Mouse (Mus musculus) limb, embryonic 14.5 days (tissue): ENCODE measurements around the gene Wdr43. TPM values are rescaled to one million over a fixed set of nuclear protein-coding genes. Genes with fewer than 3 reads are reported as not detected.

Source experiments
- ATAC-seq: fragments of 200-750 bp; cut with Nextera tagmentation; 2 replicates; pipeline ENCODE4 v1.8.0; 2017; ENCODE audit warnings: low read depth, moderate number of reproducible peaks, moderate TSS enrichment; ENCODE audit not compliant: low FRiP score
- DNase-seq: peaks from one replicate; pipeline ENCODE4 v3.0.0-alpha.2; 2015; ENCODE audit warnings: low spot score
- H3K27ac ChIP-seq: fragments of 300-500 bp; sonication (generic); replicated peaks from 2 replicates; pipeline ENCODE4 v1.5.1; 2014; ENCODE audit warnings: low read depth, mild to moderate bottlenecking, low read length, moderate library complexity, mixed read lengths
- H3K27me3 ChIP-seq: fragments of 300-500 bp; sonication (generic); 2 replicates; pipeline ENCODE4 v1.6.1; 2014; ENCODE audit warnings: low read length, mixed read lengths; ENCODE audit not compliant: control insufficient read depth, insufficient read depth
- H3K36me3 ChIP-seq: fragments of 300-500 bp; sonication (generic); 2 replicates; pipeline ENCODE4 v1.6.1; 2014; ENCODE audit warnings: mild to moderate bottlenecking, low read length, moderate library complexity, mixed read lengths; ENCODE audit not compliant: control insufficient read depth, insufficient read depth
- H3K4me1 ChIP-seq: fragments of 300-500 bp; sonication (generic); 2 replicates; pipeline ENCODE4 v1.6.1; 2014; ENCODE audit warnings: antibody characterized with exemption, low read length, mixed read lengths; ENCODE audit not compliant: control insufficient read depth, insufficient read depth
- H3K4me2 ChIP-seq: fragments of 300-500 bp; sonication (generic); replicated peaks from 2 replicates; pipeline ENCODE4 v1.6.1; 2014; ENCODE audit warnings: low read depth, mild to moderate bottlenecking, low read length, moderate library complexity; ENCODE audit not compliant: severe bottlenecking
- H3K4me3 ChIP-seq: fragments of 300-500 bp; sonication (generic); replicated peaks from 2 replicates; pipeline ENCODE4 v1.5.1; 2014; ENCODE audit warnings: low read length
- H3K9ac ChIP-seq: fragments of 300-500 bp; sonication (generic); 2 replicates; pipeline ENCODE4 v1.6.1; 2014; ENCODE audit warnings: mild to moderate bottlenecking, low read depth, low read length, moderate library complexity; ENCODE audit not compliant: severe bottlenecking
- H3K9me3 ChIP-seq: fragments of 300-500 bp; sonication (generic); 2 replicates; pipeline ENCODE4 v1.6.1; 2016; ENCODE audit warnings: low read length; ENCODE audit not compliant: control insufficient read depth
- POLR2A ChIP-seq: fragments of 200-500 bp; IDR thresholded peaks from 2 replicates; pipeline ENCODE4 v1.8.0; 2012; ENCODE audit warnings: inconsistent platforms, mild to moderate bottlenecking, moderate library complexity, borderline replicate concordance; ENCODE audit not compliant: insufficient read depth, insufficient read length; ENCODE audit errors: extremely low read depth
- WGBS: fragments of 180-500 bp; shearing (Covaris S2); extraction: QIAGEN DNeasy Blood & Tissue Kit; methylation state at CpG from one replicate; pipeline ENCODE4 v1.1.7; 2014; 5-methylcytosine and 5-hydroxymethylcytosine counted together
- polyA plus RNA-seq, 2 experiments: library from polyadenylated mRNA; depleted of rRNA in 1 of 2; stranded (reverse) in 1 of 2; unstranded in 1 of 2; fragments of >200 nt; fragmentation: Nextera tagmentation in 1 of 2; extraction: Ambion mirVana in 1 of 2; gene quantifications; 2 replicates each; pipeline versions ENCODE4 v1.2.1 to v1.2.3; 2012 to 2014

Wdr43 gene
- polyA plus RNA-seq, 2 experiments = 57.0 to 78.8 TPM

DNA sequence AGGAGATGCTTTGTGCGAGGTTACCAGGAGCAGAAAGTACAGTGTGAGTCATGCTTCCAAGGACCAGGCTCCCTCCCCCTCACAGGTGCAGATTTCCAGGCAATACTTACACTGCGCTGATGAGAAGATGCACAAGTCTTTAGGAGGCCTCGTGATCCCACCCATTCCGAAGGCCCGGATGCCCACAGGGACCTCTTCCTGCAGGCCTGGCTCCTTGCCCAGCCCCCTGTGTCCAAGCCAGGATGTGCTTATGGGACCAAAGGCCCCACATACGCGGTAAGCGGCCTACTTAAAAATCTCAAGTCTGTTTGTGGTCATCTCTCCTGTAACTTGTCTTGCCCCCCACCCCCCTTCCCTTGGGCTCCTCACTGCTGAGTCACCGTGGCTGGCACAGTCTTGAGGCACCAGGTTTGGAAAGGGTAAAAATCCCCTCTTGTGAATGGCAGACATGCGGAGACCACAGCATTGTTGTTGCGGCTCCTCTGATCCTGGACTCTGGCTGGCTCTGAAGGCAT is 75.7 kb downstream of the Wdr43 start:
- DNase-seq = no peak
- no peak for ATAC-seq
- Histone ChIP-seq H3K4me2 (no peak overlapping the region), H3K9ac (no peak overlapping the region), H3K9me3 (no peaks in the 10 kb centered on the region), H3K4me3 (no peak overlapping the region), H3K27me3 (no peaks in the 10 kb centered on the region), H3K36me3 (no peaks in the 10 kb centered on the region), H3K27ac (no peak overlapping the region), H3K4me1 (no peaks in the 10 kb centered on the region)
- no peak for TF ChIP-seq POLR2A
- 75% methylated on average over 11 of the region's 11 CpGs for WGBS

DNA sequence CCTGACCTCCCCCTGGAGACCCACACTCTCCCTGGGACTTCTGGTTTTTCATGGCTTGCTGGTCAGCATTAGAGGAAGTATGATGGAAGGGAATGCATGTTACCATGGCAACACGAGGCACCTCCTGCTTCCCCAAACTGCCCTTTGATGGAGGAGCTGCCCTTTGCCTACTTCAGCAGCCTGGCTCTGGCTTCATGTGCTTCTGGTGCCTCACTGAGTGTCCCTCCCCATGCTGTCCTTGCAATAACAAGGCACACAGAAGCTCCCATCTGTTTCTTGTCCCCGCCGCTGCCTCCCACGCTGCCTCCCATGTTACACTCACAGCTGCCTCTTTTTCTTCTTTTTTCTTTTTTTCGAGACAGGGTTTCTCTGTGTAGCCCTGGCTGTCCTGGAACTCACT is 77.6 kb downstream of the Wdr43 start:
- no peak for DNase-seq

DNA sequence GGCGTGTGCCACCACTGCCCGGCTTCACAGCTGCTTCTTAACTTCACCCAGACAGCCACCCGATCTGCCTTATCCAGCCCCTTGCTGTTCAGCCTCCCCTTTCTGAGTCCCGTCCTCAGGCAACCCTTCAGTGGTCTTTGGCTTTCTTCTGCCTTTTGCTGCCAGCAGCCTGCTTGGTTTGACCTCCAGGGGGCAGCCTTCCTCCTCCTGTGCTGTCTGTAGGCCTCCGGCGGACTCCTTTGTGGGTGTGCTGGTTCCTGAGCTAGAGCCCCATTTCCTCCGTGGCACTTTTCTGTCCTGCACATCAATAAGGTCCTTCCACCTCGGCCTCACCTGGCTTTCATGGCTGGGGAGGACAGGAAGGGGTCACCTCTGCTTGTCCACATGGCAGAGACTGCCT is 78.1 kb downstream of the Wdr43 start:
- Histone ChIP-seq H3K27ac (no peak overlapping the region), H3K9me3 (no peaks in the 10 kb centered on the region), H3K4me2 (no peak overlapping the region), H3K27me3 (no peaks in the 10 kb centered on the region), H3K36me3 (no peaks in the 10 kb centered on the region), H3K9ac (no peak overlapping the region), H3K4me3 (no peak overlapping the region), H3K4me1 (no peaks in the 10 kb centered on the region)
- TF ChIP-seq POLR2A = no peak
- 57% methylated on average over 8 of the region's 8 CpGs for WGBS
- DNase-seq (no peak), ATAC-seq (no peak)

More for the DNA sequence above, 77.6 kb downstream of the Wdr43 start:
- H3K27ac ChIP-seq = no peak overlapping the region
- H3K27me3 ChIP-seq = no peaks in the 10 kb centered on the region
- no peak overlapping the region for H3K4me2 ChIP-seq
- no peak overlapping the region for H3K4me3 ChIP-seq
- no peaks in the 10 kb centered on the region for H3K36me3 ChIP-seq
- WGBS = 52% methylated on average over 5 of the region's 5 CpGs
- no peak for ATAC-seq
- no peak for TF ChIP-seq POLR2A
- no peaks in the 10 kb centered on the region for H3K4me1 ChIP-seq
- H3K9me3 ChIP-seq = no peaks in the 10 kb centered on the region
- H3K9ac ChIP-seq = no peak overlapping the region

DNA sequence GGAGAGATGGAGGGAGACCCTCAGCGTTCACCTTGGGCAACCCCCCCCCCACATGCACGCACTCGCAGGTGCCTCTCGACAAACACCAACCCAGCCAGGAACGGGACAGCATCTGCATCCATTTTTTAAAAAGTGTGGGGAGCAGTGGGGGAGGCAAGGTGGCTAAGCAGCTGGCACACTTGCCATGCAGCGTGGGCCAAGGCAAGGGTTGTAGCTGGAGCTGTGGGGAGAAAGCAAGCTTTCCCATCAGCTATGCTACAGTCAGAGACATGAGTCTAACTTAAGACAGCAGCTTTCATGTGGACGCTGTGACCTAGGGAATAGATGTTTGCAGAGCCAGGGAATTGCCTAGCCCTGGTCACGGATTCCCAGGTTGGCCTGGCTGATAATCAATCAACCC is 79.5 kb downstream of the Wdr43 start:
- H3K9ac ChIP-seq = no peak overlapping the region
- H3K4me3 ChIP-seq = no peak overlapping the region
- DNase-seq = no peak
- H3K27me3 ChIP-seq = no peaks in the 10 kb centered on the region
- ATAC-seq = no peak
- H3K27ac ChIP-seq = no peak overlapping the region
- no peak for TF ChIP-seq POLR2A
- no peaks in the 10 kb centered on the region for H3K4me1 ChIP-seq
- H3K36me3 ChIP-seq = no peaks in the 10 kb centered on the region
- H3K4me2 ChIP-seq = no peak overlapping the region
- 87% methylated on average over 8 of the region's 8 CpGs for WGBS
- no peaks in the 10 kb centered on the region for H3K9me3 ChIP-seq

DNA sequence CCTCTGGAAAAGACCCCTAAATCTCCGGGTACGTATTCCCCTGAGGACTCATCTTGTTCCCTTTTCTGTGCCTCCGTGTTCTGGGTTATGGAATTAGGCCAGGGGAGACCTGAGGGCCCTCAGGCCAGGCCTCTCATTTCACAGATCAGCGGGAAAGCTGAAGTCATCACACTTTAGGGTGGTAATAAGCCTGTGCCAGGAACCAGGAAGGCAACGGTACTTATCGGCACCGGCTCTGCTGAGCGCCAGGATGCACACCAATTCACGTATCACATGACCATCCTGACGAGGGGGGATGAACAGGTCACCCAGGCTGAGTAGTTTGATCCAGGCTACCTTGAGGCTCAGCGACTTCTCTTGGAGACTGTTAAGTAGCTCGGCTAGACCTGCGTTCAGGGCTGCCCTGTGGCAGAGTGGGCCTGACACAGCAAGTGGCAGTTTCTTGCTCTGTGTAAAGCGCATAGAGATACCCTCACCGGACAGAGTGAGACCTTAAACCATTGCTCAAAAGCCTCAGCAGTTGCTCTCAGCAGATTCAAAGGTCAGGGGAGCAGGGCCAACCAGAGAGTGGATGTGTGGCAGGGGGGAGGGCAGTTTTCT is 80.1 kb downstream of the Wdr43 start:
- no peak overlapping the region for H3K4me3 ChIP-seq
- no peaks in the 10 kb centered on the region for H3K4me1 ChIP-seq
- no peaks in the 10 kb centered on the region for H3K27me3 ChIP-seq
- H3K27ac ChIP-seq = no peak overlapping the region
- ATAC-seq (no peak), DNase-seq (no peak)
- H3K36me3 ChIP-seq = no peaks in the 10 kb centered on the region
- no peak overlapping the region for H3K4me2 ChIP-seq
- no peaks in the 10 kb centered on the region for H3K9me3 ChIP-seq
- H3K9ac ChIP-seq = no peak overlapping the region
- no peak for TF ChIP-seq POLR2A
- 66% methylated on average over 15 of the region's 15 CpGs for WGBS
